Mouse (Mus musculus) R1 (cell line): ENCODE data around the gene Tyw5.

Experiments used
- DNase-seq: peaks from one replicate; pipeline ENCODE4 v3.0.0-alpha.2; 2018; ENCODE audit warnings: low read depth, low spot score

Gene Tyw5

DNA sequence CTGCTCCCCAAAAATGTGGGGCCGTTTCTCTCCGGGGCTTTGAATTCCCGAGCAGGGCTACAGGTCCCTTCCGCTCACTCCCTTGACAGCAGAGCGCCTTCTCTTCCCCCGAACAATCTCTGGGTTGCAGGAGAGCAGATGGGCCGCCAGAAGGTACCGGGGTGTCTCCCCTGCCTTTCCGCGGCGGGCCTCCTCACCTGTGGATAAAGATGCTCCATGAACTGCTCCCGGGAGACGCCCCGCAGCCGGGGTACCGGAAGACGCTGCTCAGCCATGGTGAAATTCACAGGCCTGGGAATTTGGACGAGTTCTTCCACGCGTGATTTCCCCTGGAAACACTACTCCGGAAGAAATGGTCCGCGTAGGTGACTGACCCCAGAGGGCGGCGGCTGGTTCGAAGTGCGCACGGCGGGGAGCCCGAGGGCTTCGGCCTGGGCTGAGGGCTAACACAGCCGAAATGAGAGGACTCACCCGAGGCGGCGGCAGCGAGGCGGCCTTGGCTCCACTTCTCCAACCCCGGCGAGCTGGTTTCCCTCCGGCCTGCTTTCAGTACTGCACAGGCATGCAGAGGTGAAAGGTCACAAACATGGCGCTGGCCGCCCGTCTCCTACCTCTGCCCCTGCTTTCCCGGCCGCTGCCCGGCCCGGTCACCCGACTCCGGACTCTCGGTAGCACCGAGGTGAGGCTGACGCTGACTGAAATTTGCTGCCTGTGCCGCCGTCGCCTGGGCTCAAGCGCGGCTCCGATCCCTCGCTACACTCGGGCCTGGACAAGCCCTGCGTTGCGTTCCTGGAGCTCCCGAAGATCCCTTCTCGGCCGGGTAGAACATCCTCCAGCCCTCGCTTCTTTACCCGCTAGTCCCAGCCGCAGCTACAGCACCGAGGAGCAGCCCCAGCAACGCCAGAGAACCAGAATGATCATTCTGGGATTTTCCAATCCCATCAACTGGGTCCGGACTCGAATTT, at the start of gene Tyw5, which contains the start of gene Maip1:
TSS of gene Tyw5 (minus strand) at position 915 of the 965 bp plus-strand sequence.
TSS of gene Maip1 (plus strand) at position 142 of the 965 bp plus-strand sequence.
- DNase-seq = peak; percentile 92

GRCm38 (mm10) chr1:57450241-57450640, 43.3 kb upstream of the Tyw5 start:
- DNase-seq = no peak

- DNase-seq = no peak
Observed at GRCm38 (mm10) chr1:57445679-57446078, 38.8 kb upstream of the Tyw5 start.

DNA sequence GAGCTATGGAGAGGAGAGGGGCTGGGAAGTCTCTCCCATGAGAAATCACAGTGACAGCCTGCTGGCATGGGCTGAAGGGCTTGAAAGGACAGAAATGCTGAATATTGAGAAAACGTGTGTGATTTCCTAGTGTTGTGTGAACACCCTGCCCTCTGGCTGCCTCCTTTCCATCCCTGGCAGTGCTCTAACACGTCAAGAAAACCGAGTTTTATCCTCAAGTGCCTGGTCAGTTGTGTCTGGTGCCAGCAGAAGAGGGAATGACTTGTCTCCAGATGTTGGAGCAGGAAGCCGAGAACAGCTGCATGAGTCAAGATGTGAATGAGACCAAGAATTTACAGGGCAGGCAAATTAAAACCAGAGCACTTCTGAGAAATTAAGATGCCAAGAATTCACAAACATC, 33.9 kb upstream of the Tyw5 start:
- no peak for DNase-seq

GRCm38 (mm10) chr1:57439026-57439425, 32.1 kb upstream of the Tyw5 start:
- DNase-seq = no peak

DNA sequence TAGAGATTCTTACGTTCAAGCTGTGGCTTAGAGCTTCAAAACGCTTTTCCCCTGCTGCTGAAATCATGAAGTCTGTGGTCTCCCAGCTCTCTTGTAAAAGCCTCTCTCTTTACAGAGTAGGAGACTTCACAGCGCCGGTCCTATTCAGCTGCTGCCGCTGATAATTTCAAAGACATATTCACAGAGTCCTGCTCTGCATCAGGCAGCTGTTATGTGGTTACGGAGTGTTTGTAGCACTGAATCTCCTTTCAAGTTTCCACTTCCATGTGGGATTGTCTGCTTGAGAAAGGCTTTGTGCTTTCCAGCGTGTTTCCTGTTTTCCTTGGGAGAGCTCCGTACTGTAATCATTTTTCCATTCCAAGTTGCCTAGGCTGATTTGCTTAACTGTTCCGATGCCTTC, 30.1 kb upstream of the Tyw5 start:
- no peak for DNase-seq

DNA sequence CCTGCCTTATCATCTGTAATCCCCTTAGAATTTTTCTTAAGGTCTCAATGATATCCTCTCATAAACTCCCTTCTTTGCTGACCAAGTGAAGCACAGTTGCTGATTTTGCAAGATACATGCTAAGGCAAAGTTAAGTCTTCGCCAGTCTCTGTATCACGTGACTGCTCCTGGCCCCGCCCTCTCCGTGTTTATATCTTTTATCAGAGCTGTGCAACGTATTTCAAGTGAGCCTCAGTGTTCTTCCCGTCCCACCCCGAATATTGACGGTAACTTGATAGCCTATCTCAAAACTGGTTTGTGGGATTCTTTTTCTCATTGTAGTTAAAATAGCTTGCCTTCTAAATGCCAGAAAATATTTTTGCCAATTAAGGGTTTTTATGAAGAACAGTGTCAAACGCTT, 29.5 kb upstream of the Tyw5 start:
- no peak for DNase-seq

DNA sequence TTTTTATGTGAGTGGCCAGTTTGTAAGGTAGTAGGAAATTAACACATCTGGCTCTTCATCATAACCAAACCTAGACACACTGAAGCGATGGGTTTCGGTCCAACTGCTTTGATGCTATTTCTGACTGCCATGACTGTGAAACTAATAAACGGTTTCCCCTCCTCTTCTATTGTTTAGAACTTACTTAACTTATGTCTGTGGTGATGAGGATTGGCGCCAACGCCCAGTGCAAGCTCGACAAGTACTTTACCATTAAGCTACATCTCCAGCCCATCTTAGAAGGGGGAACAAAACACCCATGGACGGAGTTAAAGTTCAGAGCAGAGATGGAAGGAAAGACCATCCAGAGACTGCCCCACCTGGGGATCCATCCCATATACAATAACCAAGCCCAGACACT, 26.2 kb upstream of the Tyw5 start:
- no peak for DNase-seq

GRCm38 (mm10) chr1:57429786-57430483, 23.0 kb upstream of the Tyw5 start:
- DNase-seq = peak; percentile 50

DNA sequence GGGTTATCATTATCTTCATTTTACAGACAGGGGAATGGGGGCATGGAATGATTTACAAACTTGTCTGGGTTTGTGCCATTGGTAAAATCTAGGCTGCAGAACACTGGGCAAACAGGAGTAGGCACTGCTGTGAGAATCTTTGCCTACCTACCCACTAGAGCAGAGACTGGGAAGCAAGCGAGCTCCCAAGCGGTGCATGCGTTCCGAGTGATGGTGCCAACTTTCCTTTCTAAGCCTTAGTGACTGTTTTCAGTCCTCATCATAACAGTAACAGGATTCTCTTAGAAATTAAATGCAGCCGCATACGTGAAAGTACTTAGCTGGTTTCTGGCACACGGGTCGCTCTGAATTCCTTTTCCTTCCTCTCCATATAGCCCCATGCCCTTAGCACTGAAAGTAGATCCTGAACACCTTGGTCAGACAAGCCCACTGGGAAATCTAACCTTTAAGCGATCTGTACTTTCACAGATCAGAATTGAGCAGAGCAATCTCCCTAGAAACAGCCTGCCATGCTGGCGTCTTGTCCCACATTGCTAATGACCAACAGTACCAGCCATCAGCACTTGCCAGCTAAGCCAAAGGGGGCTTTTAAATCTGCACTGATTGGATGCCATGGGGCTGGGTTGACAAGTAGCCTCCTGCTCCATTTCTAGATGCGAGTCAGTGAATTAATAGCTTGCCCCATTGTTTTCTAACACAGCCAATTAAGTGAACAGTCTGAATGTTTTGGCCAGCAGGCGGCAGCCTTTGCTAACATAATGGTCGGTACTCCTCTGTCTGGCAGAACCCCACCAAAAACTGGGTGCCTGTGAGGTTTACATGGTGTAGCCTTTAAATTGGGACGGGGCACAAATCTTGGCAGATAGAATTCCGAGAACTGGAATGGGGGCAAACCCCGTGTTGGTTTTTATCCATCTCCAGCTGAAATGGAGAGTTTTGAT, 21.7 kb upstream of the Tyw5 start:
- peak; percentile 74 for DNase-seq

DNA sequence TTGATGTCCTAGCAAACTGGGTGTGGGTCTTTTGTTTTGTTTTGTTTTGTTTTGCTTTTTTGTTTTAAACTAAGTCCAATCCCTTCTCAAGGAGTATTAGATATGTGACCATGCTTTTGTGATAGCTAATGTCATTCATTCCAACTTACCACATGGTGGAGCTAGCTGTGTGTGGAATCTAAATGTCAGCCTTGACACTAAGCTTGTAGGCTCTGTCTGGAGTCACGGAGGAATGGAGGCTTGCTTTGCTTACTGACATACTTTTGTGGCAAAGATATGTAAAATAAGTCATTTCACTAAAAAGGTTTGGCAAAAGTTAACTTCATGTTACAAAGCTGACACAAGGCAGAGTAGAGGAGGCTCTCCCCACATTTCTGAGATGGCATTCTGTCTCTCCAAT, 16.8 kb upstream of the Tyw5 start:
- peak; percentile 25 for DNase-seq

DNA sequence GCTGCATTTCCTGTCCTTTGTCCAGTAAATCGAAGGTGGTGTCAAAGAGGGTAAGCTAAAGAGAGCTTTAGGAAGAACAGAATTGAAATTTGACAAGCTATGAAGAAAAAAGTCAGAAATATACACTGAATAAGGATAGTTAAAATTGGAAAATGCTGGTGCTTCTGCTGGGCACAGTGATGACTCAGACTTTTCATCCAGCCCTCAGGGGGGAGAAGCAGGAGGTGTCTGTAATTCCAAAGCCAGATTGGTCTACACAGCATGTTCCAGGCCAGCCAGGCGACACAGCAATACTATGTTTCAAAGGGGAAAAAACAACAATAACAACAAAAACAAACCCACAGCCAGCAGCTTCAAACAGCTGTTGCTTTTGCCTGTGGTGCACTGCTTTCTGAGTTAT, 6.5 kb upstream of the Tyw5 start:
- DNase-seq = no peak

- DNase-seq = no peak
Observed at GRCm38 (mm10) chr1:57408994-57409393, 2.1 kb upstream of the Tyw5 start.

DNA sequence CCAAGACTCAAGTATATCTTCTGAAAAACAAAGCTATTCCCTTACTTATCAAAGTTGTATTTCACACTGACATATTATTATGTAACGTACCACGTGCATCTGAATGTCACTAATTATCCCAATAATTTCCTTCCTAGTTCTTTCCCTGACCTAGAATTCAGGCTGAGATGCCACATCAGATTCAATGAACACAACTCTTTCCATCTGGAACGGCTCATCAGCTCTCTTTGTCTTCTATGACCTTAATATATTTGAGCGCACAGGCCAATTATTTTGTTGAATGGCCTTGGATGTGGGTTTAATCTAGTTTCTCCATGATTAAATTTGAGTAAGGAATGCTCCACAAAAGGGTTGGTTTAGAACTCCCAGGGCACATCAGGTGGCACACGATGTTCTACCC, 4.8 kb downstream of the Tyw5 start:
- no peak for DNase-seq

- no peak for DNase-seq
Observed at GRCm38 (mm10) chr1:57400877-57401276, 6.0 kb downstream of the Tyw5 start.

- DNase-seq = no peak
Observed at GRCm38 (mm10) chr1:57400321-57400720, 6.6 kb downstream of the Tyw5 start.

DNA sequence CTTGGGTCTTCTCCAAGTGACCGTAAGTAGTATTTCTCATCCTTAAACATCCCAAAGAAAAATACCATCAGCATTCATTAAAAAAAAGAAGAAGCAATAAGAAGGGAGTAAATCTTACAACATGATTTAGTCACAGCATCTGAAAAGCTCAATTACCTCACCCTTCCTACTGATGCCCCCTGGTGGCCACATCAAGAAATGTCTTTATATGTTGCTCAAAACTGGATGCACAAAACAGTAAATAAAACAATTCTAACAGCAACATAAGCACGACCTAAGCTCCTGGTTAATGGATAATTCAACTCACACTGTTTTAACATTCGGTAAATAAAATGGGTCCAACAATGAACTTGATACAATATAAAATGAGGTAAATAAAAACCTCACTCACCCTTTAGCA, 12.8 kb downstream of the Tyw5 start:
- peak; percentile 66 for DNase-seq

DNA sequence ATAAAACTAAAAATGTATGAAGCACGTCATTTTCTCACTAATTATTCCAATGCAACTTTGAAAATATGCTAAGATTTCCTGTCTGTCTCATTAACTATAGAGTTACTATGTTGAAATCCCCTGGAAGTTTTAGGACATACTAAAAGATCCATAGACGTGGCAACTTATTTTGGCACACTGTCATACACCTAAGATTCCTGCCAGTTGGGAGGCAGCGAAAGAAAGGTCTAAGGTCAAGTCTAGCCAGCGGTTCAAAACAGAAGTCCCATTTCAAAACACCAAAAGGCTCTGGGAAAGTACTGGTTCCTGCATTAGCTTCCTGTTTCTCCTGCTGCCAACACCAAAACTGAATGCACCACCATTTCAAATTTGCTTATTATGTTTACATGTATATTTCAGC, 14.5 kb downstream of the Tyw5 start:
- no peak for DNase-seq

GRCm38 (mm10) chr1:57390993-57391790, 15.7 kb downstream of the Tyw5 start:
- no peak for DNase-seq

GRCm38 (mm10) chr1:57388402-57389155, 18.3 kb downstream of the Tyw5 start:
- DNase-seq = no peak
